Mouse (Mus musculus) hindbrain, embryonic 12.5 days (tissue): ENCODE data around the gene Ccdc88c. TPM values are rescaled to one million over a fixed set of nuclear protein-coding genes. Genes with fewer than 3 reads are reported as not detected.
"Not testable (repeated sequence)": the region's sequence is repeated elsewhere in the genome, so short reads cannot be mapped to it uniquely, and the experiment has no call there.

Experiments used
- ATAC-seq: fragments of 200-750 bp; cut with Nextera tagmentation; 2 replicates; pipeline ENCODE4 v1.8.0; 2017; ENCODE audit warnings: moderate TSS enrichment; ENCODE audit not compliant: low FRiP score
- H3K27ac ChIP-seq: fragments of 300-500 bp; sonication (generic); 2 replicates; pipeline ENCODE4 v1.5.1; 2016; ENCODE audit warnings: mild to moderate bottlenecking
- H3K27me3 ChIP-seq: fragments of 300-500 bp; sonication (generic); 2 replicates; pipeline ENCODE4 v1.6.1; 2016; ENCODE audit warnings: mild to moderate bottlenecking
- H3K36me3 ChIP-seq: fragments of 300-500 bp; sonication (generic); 2 replicates; pipeline ENCODE4 v1.6.1; 2016; ENCODE audit warnings: mild to moderate bottlenecking
- H3K4me1 ChIP-seq: fragments of 300-500 bp; sonication (generic); 2 replicates; pipeline ENCODE4 v1.6.1; 2016
- H3K4me2 ChIP-seq: fragments of 300-500 bp; sonication (generic); replicated peaks from 2 replicates; pipeline ENCODE4 v1.6.1; 2016; ENCODE audit warnings: mild to moderate bottlenecking
- H3K4me3 ChIP-seq: fragments of 300-500 bp; sonication (generic); 2 replicates; pipeline ENCODE4 v1.5.1; 2016; ENCODE audit warnings: mild to moderate bottlenecking
- H3K9ac ChIP-seq: fragments of 300-500 bp; sonication (generic); 2 replicates; pipeline ENCODE4 v1.6.1; 2016; ENCODE audit warnings: mild to moderate bottlenecking, moderate library complexity
- H3K9me3 ChIP-seq: fragments of 300-500 bp; sonication (generic); replicated peaks from 2 replicates; pipeline ENCODE4 v1.6.1; 2016; ENCODE audit warnings: mild to moderate bottlenecking
- WGBS: fragments of 180-500 bp; shearing (Covaris S2); methylation state at CpG from one replicate; pipeline ENCODE4 v1.1.7; 2016; 5-methylcytosine and 5-hydroxymethylcytosine counted together
- polyA plus RNA-seq: library from polyadenylated mRNA; unstranded; fragments of >200 nt; fragmentation: Nextera tagmentation; extraction: Ambion mirVana; gene quantifications from 2 replicates; pipeline ENCODE4 v1.2.1, GENCODE M21; 2016

Ccdc88c gene
- polyA plus RNA-seq, 1 experiment from 2014 or later = 17.7 TPM

DNA sequence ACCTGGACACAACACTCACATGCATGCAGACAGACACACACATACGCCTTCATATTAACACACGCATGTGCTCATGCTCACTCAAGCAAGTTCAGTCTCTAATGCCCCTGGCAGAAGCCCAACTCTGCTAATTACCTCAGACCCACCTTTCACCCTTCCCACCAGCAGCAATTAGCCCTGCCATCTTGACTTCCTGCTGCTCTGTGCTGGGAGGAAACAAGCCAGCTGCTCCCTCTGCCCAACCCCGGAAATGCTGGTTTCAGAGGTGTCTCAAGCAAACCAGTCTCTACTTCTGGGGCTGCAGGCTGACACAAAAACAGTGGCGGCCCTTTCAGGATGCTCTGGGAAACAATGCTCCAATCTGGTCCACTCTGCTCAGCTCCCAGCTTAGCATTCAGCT, 12.9 kb downstream of the Ccdc88c start:
- Histone ChIP-seq H3K4me1 (peaks cover 60% of the 10 kb centered on the region), H3K27me3 (peaks cover 9% of the 10 kb centered on the region)
- ATAC-seq = peak; percentile 20

DNA sequence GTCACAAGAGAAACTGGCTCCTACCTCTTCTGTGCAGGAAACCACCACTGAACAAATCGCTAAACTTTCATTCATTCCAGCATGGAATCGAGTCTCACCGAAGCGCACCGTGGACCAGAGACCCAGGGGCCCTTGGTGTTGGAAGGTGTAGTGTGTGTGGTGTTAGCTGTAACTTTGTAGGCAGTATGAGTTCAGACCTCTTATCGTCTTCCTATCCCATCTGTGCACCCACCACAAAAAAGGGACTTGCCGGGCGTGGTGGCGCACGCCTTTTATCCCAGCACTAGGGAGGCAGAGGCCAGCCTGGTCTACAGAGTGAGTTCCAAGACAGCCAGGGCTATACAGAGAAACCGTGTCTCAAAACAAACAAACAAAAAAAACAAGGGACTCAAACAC, 13.7 kb downstream of the Ccdc88c start:
- WGBS = 88% methylated on average over 11 of the region's 11 CpGs
- Histone ChIP-seq H3K9ac (no peak overlapping the region), H3K4me2 (no peak overlapping the region), H3K27ac (no peak overlapping the region), H3K4me1 (peaks cover 61% of the 10 kb centered on the region), H3K27me3 (peaks cover 9% of the 10 kb centered on the region), H3K9me3 (0 out of 2 replicates have a peak, but pooled peaks cover 5% of the 10 kb centered on the region), H3K4me3 (no peak overlapping the region), H3K36me3 (no peaks in the 10 kb centered on the region; the same call in 1 of the 2 replicates)
- no peak for ATAC-seq

More for the DNA sequence above, 12.9 kb downstream of the Ccdc88c start:
- peaks cover 7% of the 10 kb centered on the region; the same call in 1 of the 2 replicates for H3K36me3 ChIP-seq
- H3K9ac ChIP-seq = no peak overlapping the region
- 0 out of 2 replicates have a peak, but pooled peaks cover 5% of the 10 kb centered on the region for H3K9me3 ChIP-seq
- 0 out of 2 replicates have a peak overlapping the region, but pooled peaks have one; percentile 17 for H3K27ac ChIP-seq
- no peak overlapping the region for H3K4me2 ChIP-seq
- H3K4me3 ChIP-seq = no peak overlapping the region
- WGBS = 45% methylated on average over 4 of the region's 4 CpGs

DNA sequence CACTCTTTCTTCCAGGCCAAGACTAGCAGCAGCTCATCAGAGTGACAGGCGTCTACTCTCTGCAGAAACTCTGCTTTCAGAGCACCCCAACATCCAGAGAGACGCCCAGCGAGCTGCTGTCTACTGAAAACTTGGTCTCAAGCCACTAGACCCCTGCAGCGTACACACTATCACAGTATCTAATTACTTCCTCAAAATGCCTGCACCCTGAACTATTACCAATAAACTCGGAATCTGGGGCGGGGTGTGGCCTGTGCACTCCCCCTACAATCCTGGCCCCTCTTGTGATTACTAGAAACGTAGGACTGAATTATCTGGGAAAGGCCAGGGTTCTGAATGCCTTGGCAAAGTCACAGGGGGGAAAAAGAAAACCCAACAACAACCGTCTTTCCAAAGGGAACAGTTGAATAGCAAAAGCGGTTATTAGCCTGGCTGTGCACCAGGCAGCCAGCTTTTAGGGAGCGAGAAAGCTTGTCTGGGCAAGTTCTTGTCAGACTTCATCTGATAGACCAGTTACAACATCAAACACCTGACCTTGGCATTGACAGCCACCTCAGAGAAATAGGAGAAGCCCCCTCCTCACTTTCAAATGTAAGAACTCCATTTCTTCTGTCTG, 14.2 kb downstream of the Ccdc88c start:
- no peak overlapping the region for H3K27ac ChIP-seq
- H3K9ac ChIP-seq = no peak overlapping the region
- no peak for ATAC-seq
- H3K4me2 ChIP-seq = no peak overlapping the region
- no peak overlapping the region for H3K4me3 ChIP-seq
- H3K4me1 ChIP-seq = peaks cover 61% of the 10 kb centered on the region
- H3K27me3 ChIP-seq = peaks cover 9% of the 10 kb centered on the region
- H3K9me3 ChIP-seq = no peaks in the 10 kb centered on the region
- 83% methylated on average over 10 of the region's 10 CpGs for WGBS
- no peaks in the 10 kb centered on the region for H3K36me3 ChIP-seq

DNA sequence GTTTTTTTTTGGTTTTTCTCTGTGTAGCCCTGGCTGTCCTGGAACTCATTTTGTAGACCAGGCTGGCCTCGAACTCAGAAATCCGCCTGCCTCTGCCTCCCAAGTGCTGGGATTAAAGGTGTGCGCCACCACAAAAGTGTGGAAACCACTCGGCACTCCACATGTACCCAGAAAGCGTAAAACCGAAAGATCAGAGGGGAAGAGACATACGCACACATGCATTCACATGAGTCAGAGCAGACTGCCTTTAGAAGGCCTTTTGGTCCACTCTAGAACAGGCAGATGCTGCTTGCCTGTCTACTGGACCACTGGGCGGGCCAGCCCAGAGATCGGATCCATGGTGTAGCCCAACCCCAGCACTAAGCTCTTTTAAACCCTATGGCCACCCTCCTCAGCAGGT, 15.2 kb downstream of the Ccdc88c start:
- ATAC-seq, H3K27me3 ChIP-seq, H3K4me3 ChIP-seq, H3K4me2 ChIP-seq, H3K9me3 ChIP-seq, H3K27ac ChIP-seq, H3K36me3 ChIP-seq, H3K9ac ChIP-seq: not testable (repeated sequence)
- H3K4me1 ChIP-seq = peaks cover 54% of the 10 kb centered on the region
- 92% methylated on average over 9 of the region's 9 CpGs for WGBS

DNA sequence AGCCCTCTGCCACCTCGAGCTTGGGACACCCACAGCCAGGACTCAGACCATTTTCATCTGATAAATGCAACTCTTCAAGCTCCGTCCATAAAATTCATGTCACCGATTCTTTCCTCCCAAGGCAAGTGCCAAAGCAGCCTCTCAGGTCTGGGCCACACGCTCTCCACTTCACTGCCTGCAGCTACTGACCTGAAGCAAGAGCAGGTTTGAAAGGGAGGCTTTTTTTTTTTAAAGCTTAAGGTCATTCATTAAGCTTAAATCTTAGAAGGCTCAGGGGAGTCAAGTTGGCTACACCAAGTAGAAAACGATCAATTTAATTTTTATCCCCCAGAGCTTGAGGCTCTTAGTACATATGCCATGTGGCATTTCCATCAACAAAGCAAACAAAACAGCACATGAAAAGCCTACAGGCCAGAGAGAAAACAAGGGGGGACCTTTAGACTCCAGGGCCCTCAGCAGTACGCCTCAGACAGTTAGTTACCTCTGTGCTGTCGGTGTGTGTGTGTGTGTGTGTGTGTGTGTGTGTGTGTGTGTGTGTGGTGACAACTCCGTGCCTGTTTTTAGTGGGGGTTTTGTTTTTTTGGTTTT, 15.7 kb downstream of the Ccdc88c start:
- Histone ChIP-seq H3K27ac (no peak overlapping the region), H3K36me3 (no peaks in the 10 kb centered on the region), H3K4me1 (peaks cover 54% of the 10 kb centered on the region), H3K4me2 (no peak overlapping the region), H3K9ac (no peak overlapping the region), H3K9me3 (no peaks in the 10 kb centered on the region), H3K27me3 (peaks cover 9% of the 10 kb centered on the region), H3K4me3 (no peak overlapping the region)
- 49% methylated on average over 8 of the region's 8 CpGs for WGBS
- no peak for ATAC-seq

DNA sequence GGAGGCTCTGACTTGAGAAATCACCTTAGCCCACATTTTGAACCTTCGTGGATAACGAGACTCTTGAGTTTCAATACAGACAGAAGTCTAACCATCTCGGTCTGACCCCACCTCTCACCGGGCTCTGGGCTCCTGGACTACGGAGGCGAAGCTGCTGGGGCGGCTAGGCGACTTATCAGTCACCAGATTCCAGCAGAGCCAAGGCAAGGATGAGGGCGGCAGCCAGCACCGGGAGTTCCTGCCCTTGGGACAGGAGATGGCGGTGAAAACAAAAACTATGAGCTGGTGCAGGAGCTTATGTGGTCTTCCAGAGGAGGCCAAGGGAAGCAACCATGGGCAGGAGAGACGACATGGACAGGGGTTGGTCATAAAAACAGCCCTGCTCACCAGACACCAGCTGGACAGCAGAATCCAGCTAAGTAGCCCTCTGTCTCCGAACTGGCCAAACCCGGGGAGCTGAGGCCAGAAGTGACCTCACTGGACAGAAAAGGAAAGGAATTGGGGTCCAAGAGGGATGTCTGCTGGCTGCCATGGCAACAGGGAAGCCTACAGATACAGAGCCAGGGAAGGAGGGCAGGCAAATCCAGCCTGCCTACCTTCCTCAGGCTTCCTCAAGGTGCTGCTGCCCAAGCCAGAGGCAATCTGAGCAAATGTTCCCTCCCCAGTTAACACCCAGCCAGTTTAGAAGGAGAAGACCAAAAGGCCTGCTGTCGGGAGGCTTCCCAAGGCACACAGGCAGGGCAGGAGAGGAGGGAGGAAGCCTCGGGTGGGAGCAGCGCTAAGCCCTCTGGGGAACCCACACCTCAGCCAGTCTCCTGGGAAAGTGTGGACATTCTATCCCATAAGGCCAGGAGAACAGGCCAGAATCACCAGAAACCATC, 16.4 kb downstream of the Ccdc88c start:
- Histone ChIP-seq H3K27me3 (peaks cover 9% of the 10 kb centered on the region), H3K27ac (no peak overlapping the region), H3K4me1 (peaks cover 54% of the 10 kb centered on the region), H3K36me3 (no peaks in the 10 kb centered on the region), H3K4me2 (no peak overlapping the region), H3K9ac (no peak overlapping the region), H3K4me3 (no peak overlapping the region), H3K9me3 (no peaks in the 10 kb centered on the region)
- WGBS = 36% methylated on average over 17 of the region's 17 CpGs
- ATAC-seq = no peak

DNA sequence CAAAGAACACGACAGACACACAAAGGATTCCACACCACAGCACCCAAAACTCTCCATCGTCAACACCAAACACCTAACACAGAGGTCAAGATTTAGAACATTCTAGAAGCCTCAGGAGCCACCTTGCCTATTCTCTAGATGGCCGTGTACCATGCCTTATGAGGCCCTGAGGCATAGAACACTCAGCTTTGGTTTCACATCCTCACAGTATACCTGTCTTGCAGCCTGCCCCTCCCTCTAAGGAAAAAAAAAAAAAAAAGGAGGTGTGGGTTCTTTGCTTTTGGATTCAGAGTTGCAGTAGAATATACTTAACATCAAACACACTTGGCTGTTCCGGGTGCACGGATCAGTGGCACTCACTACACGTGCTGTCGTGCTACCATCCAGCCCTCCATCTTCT, 17.8 kb downstream of the Ccdc88c start:
- Histone ChIP-seq H3K4me3 (no peak overlapping the region), H3K9ac (no peak overlapping the region), H3K4me2 (no peak overlapping the region), H3K27ac (no peak overlapping the region), H3K27me3 (peaks cover 9% of the 10 kb centered on the region), H3K36me3 (no peaks in the 10 kb centered on the region), H3K9me3 (no peaks in the 10 kb centered on the region), H3K4me1 (peaks cover 53% of the 10 kb centered on the region)
- 92% methylated on average over 7 of the region's 7 CpGs for WGBS
- no peak for ATAC-seq

DNA sequence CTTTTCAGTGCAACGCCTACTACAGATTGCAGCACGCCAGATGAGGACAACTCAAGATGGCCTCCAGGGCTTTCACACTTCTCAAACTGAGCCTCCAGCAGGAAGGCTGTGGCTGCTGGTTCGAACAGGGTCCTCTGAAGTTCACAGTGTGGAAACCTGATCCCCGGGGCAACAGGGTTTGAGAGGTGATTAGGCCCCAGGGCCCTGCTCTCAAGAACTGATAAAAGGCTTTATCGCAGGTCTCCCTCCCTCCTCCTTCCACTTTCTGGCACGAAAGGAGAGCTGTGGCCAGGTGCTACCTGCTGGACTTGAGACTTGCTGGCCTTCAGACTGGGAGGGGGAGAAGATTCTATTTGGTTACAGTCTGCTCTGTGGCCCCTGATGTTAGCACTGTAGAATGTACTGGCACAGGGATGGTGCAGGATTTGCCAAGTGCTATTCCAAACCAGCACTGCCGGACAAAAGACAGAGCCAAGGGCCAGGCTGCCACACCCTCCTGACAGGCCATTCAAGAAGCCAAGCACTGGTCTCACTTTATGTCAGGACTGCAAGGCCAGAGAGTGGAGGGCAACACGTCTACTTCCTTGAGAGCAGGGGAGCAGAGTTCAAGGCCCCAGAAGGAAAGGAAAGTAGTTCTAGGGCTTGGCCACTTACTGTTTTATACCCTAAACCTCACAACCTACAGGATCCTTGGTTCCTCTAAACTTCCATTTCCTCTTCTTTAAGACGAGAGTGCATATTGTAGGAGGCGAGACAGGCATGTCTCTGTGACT, 18.5 kb downstream of the Ccdc88c start:
- Histone ChIP-seq H3K27ac (no peak overlapping the region), H3K9me3 (no peaks in the 10 kb centered on the region), H3K27me3 (peaks cover 9% of the 10 kb centered on the region), H3K4me1 (peaks cover 54% of the 10 kb centered on the region), H3K4me3 (no peak overlapping the region), H3K4me2 (no peak overlapping the region), H3K9ac (no peak overlapping the region), H3K36me3 (no peaks in the 10 kb centered on the region)
- 62% methylated on average over 10 of the region's 10 CpGs for WGBS
- no peak for ATAC-seq

DNA sequence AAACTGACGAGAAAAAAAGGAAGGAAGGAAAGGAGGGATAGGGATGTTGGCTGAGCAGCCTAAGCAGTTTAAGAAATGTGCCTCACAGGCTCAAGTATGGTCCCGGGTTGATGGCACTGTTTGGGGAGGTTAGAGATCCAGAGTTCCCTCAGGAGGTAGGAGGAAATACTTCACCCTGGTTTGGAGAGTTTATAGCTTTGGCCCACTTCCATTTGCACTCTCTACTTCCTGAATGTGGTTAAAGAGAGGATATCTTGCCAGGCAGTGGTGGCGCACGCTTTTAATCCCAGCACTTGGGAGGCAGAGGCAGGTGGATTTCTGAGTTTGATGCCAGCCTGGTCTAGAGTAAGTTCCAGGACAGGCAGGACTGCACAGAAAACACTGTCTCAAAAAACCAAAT, 19.6 kb downstream of the Ccdc88c start:
- no peak overlapping the region for H3K4me2 ChIP-seq
- peaks cover 56% of the 10 kb centered on the region for H3K4me1 ChIP-seq

DNA sequence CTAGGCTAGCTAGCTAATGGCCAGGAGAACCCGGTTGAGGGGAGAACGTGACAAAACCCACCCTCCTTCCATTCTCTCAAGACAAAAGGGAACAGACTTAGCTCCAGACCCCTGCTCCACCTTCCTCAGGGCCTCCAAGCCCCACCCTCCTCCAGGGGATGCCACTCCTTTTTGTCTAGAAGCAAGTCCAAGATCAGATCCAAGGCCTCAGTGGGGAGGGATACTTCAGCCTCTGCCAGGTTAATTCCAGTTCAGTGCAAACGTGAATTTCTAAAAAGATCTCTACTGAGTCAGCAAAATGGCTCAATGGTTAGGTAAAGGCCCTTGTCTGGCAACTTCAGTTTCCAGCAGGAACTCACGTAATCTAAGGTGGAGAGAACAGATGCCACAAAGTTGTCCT, 20.2 kb downstream of the Ccdc88c start:
- ATAC-seq = no peak
- no peaks in the 10 kb centered on the region for H3K9me3 ChIP-seq
- no peak overlapping the region for H3K9ac ChIP-seq
- no peak overlapping the region for H3K4me3 ChIP-seq
- H3K27me3 ChIP-seq = peaks cover 3% of the 10 kb centered on the region; the same call in 1 of the 2 replicates
- peaks cover 62% of the 10 kb centered on the region for H3K4me1 ChIP-seq
- 28% methylated on average over 4 of the region's 4 CpGs for WGBS
- H3K36me3 ChIP-seq = no peaks in the 10 kb centered on the region
- no peak overlapping the region for H3K4me2 ChIP-seq
- 0 out of 2 replicates have a peak overlapping the region, but pooled peaks have one; percentile 24 for H3K27ac ChIP-seq

More for the DNA sequence above, 19.6 kb downstream of the Ccdc88c start:
- Histone ChIP-seq H3K9ac (no peak overlapping the region), H3K4me3 (no peak overlapping the region), H3K27ac (no peak overlapping the region), H3K36me3 (no peaks in the 10 kb centered on the region), H3K27me3 (peaks cover 9% of the 10 kb centered on the region), H3K9me3 (no peaks in the 10 kb centered on the region)
- ATAC-seq = no peak
- WGBS = 85% methylated on average over 4 of the region's 4 CpGs

DNA sequence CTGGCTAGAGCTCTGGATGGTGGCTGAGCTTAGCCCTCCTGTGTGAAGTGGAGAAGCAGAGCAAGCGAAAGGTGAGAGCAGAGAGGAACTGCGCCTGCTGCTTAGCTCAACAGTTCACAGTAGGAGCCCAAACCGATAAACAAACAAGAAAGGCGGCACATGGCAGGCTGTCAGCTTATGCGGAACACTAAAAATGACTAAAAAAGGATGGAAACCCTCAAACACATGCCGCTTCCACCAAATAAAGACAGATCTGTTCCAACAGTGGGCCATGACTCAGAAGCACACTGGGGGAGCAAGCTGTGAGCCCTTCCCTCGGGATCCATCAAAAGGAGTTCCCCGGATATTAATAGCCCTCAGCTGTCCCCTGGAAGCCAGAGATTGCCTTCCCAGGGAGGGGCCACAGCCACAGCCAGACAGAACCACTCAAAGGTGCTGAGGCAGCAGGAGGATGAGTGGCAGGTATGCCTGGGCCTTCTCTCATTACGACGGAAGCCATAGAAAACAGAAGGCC, 20.8 kb downstream of the Ccdc88c start:
- Histone ChIP-seq H3K4me3 (no peak overlapping the region), H3K9me3 (no peaks in the 10 kb centered on the region), H3K36me3 (no peaks in the 10 kb centered on the region), H3K27me3 (peaks cover 9% of the 10 kb centered on the region), H3K9ac (no peak overlapping the region), H3K4me2 (no peak overlapping the region), H3K4me1 (peaks cover 64% of the 10 kb centered on the region), H3K27ac (peak overlapping the region; percentile 24; the same call in 1 of the 2 replicates)
- 22% methylated on average over 10 of the region's 10 CpGs for whole genome bisulfite sequencing
- no peak for ATAC-seq
